Mouse (Mus musculus) limb, embryonic 13.5 days (tissue): Measurements from ENCODE around the gene F830045P16Rik. TPM values are rescaled to one million over a fixed set of nuclear protein-coding genes. Genes with fewer than 3 reads are reported as not detected.
"Not testable (repeated sequence)": the region's sequence is repeated elsewhere in the genome, so short reads cannot be mapped to it uniquely, and the experiment has no call there.

ENCODE experiments used
- ATAC-seq: fragments of 200-750 bp; cut with Nextera tagmentation; 2 replicates; pipeline ENCODE4 v1.8.0; 2017; ENCODE audit warnings: low read depth, moderate number of reproducible peaks, moderate TSS enrichment; ENCODE audit not compliant: low FRiP score
- H3K27ac ChIP-seq: fragments of 300-500 bp; sonication (generic); 2 replicates; pipeline ENCODE4 v1.5.1; 2015; ENCODE audit warnings: inconsistent platforms, mild to moderate bottlenecking, moderate library complexity
- H3K27me3 ChIP-seq: fragments of 300-500 bp; sonication (generic); 2 replicates; pipeline ENCODE4 v1.6.1; 2015; ENCODE audit warnings: mild to moderate bottlenecking, inconsistent platforms
- H3K36me3 ChIP-seq: fragments of 300-500 bp; sonication (generic); 2 replicates; pipeline ENCODE4 v1.6.1; 2015; ENCODE audit warnings: inconsistent platforms, mild to moderate bottlenecking, moderate library complexity
- H3K4me1 ChIP-seq: fragments of 300-500 bp; sonication (generic); 2 replicates; pipeline ENCODE4 v1.6.1; 2015; ENCODE audit warnings: inconsistent platforms
- H3K4me2 ChIP-seq: fragments of 300-500 bp; sonication (generic); replicated peaks from 2 replicates; pipeline ENCODE4 v1.6.1; 2015; ENCODE audit warnings: inconsistent platforms, mild to moderate bottlenecking, moderate library complexity
- H3K4me3 ChIP-seq: fragments of 300-500 bp; sonication (generic); 2 replicates; pipeline ENCODE4 v1.5.1; 2015; ENCODE audit warnings: moderate library complexity, mild to moderate bottlenecking, inconsistent platforms
- H3K9ac ChIP-seq: fragments of 300-500 bp; sonication (generic); 2 replicates; pipeline ENCODE4 v1.6.1; 2015; ENCODE audit warnings: mild to moderate bottlenecking, inconsistent platforms
- H3K9me3 ChIP-seq: fragments of 300-500 bp; sonication (generic); 2 replicates; pipeline ENCODE4 v1.6.1; 2016; ENCODE audit warnings: inconsistent platforms
- whole genome bisulfite sequencing: fragments of 180-500 bp; shearing (Covaris S2); methylation state at CpG from one replicate; pipeline ENCODE4 v1.1.7; 2015; 5-methylcytosine and 5-hydroxymethylcytosine counted together
- polyA plus RNA-seq: library from polyadenylated mRNA; unstranded; fragments of >200 nt; fragmentation: Nextera tagmentation; extraction: Ambion mirVana; gene quantifications from 2 replicates; pipeline ENCODE4 v1.2.1, GENCODE M21; 2015

The F830045P16Rik gene
- polyA plus RNA-seq, 1 experiment from 2014 or later = 0.09 TPM

DNA sequence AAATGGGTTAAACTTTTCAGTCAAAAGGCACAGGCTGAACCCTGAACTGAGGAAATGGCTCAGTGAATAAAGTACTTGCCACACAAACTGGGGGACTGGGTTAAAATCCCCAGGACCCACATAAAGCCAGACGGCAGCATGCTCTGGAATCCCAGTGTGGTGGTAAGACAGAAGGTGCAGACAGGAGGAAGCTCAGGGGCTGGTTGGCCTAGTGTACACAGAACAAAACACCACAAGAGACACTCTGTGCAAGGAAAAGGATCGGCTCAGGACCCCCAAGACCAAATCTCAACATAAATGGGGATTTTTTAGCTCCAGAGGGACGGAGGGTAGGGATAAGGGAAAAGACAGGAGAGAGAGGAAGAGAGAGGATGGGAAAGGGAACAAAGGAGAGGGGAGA lies 17.9 kb downstream of the F830045P16Rik start:
- no peaks in the 10 kb centered on the region for H3K27me3 ChIP-seq
- H3K9me3 ChIP-seq = no peaks in the 10 kb centered on the region
- WGBS = 74% methylated on average over 3 of the region's 3 CpGs
- no peaks in the 10 kb centered on the region for H3K36me3 ChIP-seq
- H3K27ac ChIP-seq = no peak overlapping the region
- H3K4me2 ChIP-seq = no peak overlapping the region
- no peak overlapping the region for H3K9ac ChIP-seq
- no peak for ATAC-seq
- H3K4me1 ChIP-seq = peaks cover 11% of the 10 kb centered on the region; the same call in 1 of the 2 replicates
- no peak overlapping the region for H3K4me3 ChIP-seq

DNA sequence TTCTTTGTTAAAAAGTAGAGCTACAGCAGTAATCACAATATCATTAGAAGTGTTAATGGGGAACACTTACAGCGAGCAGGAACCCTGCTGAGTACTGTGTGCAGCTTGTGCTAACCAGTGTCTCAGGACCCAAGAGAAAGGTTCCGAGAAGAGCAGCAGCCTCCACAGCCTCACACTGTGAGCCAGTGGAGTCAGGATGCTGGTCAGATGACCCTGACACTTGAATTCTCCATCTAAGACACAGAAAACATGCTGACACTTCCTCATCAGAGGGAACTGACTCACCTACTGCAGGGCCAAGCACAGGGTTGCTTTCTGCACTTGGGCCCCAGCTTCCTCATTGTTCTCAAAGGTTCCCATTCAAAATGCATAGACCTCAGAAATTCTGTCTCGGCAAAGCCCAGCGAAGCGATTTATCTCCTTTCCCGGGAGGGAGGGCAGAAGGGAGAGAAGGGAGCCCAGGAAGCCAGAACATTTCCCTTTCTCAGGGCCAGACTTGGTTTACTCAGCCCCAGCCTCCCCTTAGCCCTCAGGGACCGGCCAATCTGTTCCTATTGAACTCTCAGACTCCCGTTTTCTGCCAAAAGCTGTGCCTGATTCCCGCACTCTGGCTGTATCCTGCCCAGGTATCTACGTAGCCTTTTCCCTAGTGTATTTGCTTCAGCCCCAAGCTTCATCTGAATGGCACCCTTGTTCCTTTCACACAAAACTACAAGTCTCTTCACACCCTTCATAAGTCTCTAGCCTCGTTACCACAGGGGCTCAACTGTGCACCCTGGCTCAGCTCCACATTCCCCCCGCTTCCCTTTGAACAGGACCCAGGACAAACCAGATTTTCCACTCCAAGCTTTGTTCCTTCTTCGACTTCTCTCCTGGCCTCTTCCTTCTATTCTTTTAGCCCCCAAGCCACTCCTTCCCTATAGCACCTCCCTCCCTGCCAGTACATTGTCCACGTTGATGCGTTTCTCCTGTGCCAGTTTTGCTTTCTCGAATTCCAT lies 21.2 kb downstream of the F830045P16Rik start:
- Histone ChIP-seq H3K4me1 (peaks cover 11% of the 10 kb centered on the region; the same call in 1 of the 2 replicates), H3K36me3 (no peaks in the 10 kb centered on the region), H3K4me3 (no peak overlapping the region), H3K9ac (no peak overlapping the region), H3K9me3 (no peaks in the 10 kb centered on the region), H3K4me2 (no peak overlapping the region), H3K27me3 (no peaks in the 10 kb centered on the region), H3K27ac (no peak overlapping the region)
- 57% methylated on average over 16 of the region's 16 CpGs for WGBS
- ATAC-seq = no peak

DNA sequence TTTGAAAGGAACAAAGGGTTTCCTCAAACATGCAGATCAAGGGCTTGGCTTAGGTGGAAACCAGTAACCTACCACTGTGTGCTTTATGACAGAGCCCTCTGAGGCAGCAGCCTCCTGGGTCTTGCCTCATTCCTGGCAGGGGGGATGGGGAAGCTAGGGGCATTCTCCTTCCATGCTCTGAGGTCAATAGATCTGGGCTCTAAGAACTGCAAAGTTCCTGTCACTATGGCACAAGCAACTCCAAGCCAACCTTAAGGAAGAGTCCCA lies 22.1 kb downstream of the F830045P16Rik start:
- no peak overlapping the region; the same call in 1 of the 2 replicates for H3K27ac ChIP-seq
- no peak overlapping the region for H3K4me2 ChIP-seq
- H3K4me3 ChIP-seq = no peak overlapping the region
- no peaks in the 10 kb centered on the region for H3K27me3 ChIP-seq
- H3K36me3 ChIP-seq = no peaks in the 10 kb centered on the region
- H3K9me3 ChIP-seq = no peaks in the 10 kb centered on the region
- H3K4me1 ChIP-seq = peaks cover 11% of the 10 kb centered on the region; the same call in 1 of the 2 replicates
- ATAC-seq = no peak
- H3K9ac ChIP-seq = no peak overlapping the region

DNA sequence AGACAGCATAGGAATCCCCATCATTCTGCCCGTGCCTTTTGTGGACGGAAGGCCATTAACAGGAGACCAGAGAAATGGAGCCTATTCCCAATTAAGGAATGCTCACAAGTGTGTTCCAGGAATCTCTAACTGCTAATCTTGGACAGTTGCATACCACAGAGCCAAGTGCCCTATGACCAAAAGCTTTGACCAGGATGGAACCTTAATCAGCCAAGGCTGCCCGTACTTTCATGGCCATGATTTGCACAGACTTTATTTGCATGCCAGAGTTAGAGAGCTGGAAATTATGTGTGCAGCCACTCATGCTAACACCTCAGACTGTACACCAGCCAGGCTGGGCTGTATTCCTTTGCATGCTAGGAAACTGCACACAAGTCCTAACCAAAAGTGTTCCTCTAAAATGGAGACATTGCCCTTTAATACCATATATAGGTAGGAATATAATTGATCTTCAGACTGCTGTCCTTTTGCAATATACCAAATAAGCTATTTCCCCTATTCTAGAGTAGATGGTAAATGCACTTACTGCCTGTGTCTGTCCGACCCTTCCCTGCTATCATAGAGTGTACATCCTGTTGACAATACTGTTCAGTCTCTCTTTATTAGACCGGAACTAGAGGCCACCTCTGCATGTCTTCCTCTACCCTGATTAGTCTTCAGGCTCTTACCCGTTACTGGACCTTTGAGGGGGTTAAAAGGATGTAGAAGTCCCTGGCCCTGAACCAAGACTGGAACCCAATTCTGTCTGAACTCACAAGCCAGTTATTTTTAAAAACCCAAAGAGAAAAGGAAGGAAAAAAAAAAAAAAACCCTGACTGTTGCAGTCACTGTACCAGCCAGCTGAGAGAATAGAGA lies 22.6 kb downstream of the F830045P16Rik start:
- H3K9me3 ChIP-seq = no peaks in the 10 kb centered on the region
- H3K36me3 ChIP-seq = no peaks in the 10 kb centered on the region
- no peak overlapping the region for H3K4me2 ChIP-seq
- no peak overlapping the region for H3K9ac ChIP-seq
- WGBS = 78% methylated on average over 6 of the region's 6 CpGs
- no peaks in the 10 kb centered on the region for H3K27me3 ChIP-seq
- H3K4me3 ChIP-seq = no peak overlapping the region
- ATAC-seq = no peak
- H3K27ac ChIP-seq = no peak overlapping the region
- H3K4me1 ChIP-seq = peaks cover 11% of the 10 kb centered on the region; the same call in 1 of the 2 replicates

DNA sequence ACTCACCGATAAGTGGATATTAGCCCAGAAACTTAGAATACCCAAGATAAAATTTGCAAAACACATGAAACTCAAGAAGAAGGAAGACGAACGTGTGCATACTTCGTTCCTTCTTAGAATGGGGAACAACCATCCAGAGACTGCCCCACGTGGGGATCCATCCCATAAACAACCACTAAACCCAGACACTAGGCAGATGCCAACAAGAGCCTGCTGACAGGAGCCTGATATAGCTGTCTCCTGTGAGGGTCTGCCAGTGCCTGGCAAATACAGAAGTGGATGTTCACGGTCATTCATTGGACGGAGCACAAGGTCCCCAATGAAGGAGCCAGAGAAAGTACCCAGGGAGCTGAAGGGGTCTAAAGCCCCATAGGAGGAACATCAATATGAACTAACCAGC lies 24.3 kb downstream of the F830045P16Rik start:
- ATAC-seq, H3K36me3 ChIP-seq, H3K27me3 ChIP-seq, H3K9ac ChIP-seq, H3K4me3 ChIP-seq, H3K4me2 ChIP-seq, H3K27ac ChIP-seq, H3K9me3 ChIP-seq: not testable (repeated sequence)
- WGBS = 89% methylated on average over 7 of the region's 7 CpGs
- H3K4me1 ChIP-seq = peaks cover 11% of the 10 kb centered on the region; the same call in 1 of the 2 replicates

DNA sequence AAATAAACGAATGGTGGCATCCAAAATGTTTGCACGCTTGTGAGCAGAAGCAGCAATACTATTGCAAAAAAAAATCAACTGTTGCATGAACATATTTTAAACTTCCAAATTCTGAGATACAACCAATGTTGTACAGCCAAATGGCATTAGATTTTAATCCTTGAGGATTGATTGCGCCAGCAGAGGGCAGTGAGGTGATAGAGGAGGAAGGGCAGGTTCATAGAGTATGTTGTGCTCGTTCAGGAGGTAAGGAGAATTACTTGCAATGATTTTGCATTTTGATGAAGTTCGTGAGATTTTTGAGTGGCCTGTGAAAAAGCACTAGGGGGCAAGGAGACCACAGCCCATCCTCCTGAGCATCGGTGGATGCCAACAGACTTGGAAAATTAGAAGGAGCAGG lies 33.8 kb downstream of the F830045P16Rik start:
- Histone ChIP-seq H3K9me3 (no peaks in the 10 kb centered on the region), H3K4me3 (no peak overlapping the region), H3K4me1 (no peaks in the 10 kb centered on the region), H3K4me2 (no peak overlapping the region), H3K9ac (no peak overlapping the region), H3K36me3 (no peaks in the 10 kb centered on the region), H3K27ac (no peak overlapping the region), H3K27me3 (no peaks in the 10 kb centered on the region)
- WGBS = 21% methylated on average over 6 of the region's 6 CpGs
- no peak for ATAC-seq

DNA sequence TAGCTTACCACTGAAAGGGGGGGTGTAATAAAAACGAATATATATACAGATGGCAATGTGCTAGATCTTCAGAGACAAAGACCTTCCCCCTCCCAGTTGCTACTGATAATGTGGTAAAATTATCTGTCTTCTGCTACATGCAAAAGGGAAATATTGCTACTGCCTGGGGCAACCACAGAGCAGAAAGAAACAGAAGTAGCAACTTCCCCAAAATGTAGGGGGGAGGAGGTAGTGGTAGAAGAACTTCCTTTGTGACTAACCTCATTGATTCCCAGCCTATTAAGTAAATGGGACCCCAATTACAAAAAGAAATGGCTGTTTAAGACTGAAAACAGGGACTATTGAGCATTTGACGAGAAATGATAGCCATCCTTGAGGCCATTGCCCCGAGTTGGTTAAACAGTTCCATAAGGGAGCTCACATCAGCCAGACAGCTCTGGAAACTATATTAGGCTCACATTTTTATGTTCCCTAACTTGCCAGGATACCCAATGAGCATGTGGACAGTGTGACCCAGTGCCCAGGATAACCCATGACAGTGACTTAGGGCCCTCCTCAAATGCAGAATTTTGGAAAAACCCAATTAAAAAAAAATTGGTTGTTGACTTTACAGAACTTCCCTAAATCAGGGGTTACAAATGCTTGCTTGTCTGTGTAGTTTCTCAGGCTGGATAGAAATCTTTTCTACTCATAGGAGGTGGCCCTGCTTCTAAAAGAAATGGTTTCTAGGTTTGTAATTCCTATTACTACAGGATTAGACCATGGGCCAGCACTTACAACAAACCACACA lies 46.7 kb downstream of the F830045P16Rik start:
- no peaks in the 10 kb centered on the region for H3K9me3 ChIP-seq
- no peaks in the 10 kb centered on the region for H3K27me3 ChIP-seq
- ATAC-seq = no peak
- H3K27ac ChIP-seq = no peak overlapping the region
- H3K4me1 ChIP-seq = no peaks in the 10 kb centered on the region
- no peak overlapping the region for H3K9ac ChIP-seq
- no peak overlapping the region for H3K4me3 ChIP-seq
- H3K36me3 ChIP-seq = no peaks in the 10 kb centered on the region
- WGBS = 48% methylated on average over 3 of the region's 3 CpGs
- H3K4me2 ChIP-seq = no peak overlapping the region

DNA sequence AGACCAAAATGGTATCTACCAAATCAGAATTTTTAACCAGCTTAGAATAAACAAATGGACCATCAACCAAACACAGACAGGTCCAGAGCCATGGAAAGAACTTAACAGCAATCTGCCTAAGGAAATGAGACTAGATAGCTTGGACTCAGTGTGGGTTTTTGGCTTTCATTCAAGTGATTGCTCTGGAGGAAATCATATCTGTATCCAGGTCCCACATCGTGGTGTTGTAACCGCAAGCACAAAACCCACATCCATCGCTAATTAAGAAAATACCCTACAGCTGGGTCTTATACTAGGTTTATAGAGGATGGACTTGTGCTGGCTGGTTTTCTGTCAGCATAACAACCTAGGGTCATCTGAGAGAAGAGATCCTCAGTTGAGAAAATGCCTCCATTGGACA lies 53.3 kb downstream of the F830045P16Rik start:
- Histone ChIP-seq H3K27me3 (no peaks in the 10 kb centered on the region), H3K4me3 (no peak overlapping the region), H3K9me3 (no peaks in the 10 kb centered on the region), H3K4me2 (no peak overlapping the region), H3K27ac (no peak overlapping the region), H3K4me1 (no peaks in the 10 kb centered on the region), H3K9ac (no peak overlapping the region), H3K36me3 (no peaks in the 10 kb centered on the region)
- ATAC-seq = no peak
- WGBS = 84% methylated on average over 3 of the region's 3 CpGs

DNA sequence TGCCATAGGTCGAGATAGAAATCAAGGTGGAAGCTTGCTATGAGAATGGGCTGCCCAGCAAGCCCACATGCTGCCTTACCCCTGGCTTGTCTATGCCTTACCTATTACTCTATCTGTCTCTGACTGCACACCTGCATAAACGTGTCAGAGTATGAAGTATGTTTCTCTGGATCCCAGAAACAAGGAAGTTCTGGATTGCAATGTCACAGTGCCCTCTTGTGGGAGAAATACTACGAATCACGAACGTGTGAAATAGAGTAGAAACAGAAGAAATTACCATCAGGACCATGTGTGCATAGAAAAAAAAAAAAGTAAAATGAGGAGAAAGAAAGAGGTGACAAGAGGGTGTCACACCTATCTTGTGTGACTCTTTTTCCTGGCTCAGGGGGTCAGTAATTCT lies 64.5 kb downstream of the F830045P16Rik start:
- WGBS = 22% methylated on average over 5 of the region's 5 CpGs
- ATAC-seq = no peak

DNA sequence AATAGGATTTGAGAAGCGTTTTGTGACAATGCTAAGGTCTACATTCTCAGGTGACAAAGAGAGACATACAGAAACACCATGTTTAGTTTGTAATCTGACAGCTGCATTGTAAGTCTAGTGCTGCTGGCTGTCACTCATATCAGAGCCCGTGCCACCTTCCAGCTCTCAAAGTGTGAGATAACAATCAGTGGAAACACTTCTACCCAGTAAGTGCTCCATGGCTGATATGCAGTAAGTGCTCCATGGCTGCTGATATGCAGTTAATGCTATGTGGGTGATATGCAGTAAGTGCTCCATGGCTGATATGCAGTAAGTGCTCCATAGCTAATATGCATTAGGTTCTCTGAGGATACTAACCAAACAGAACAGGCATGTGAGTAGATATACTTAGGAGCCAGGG lies 65.6 kb downstream of the F830045P16Rik start:
- H3K4me2 ChIP-seq = no peak overlapping the region
- H3K4me1 ChIP-seq = no peaks in the 10 kb centered on the region
- H3K9me3 ChIP-seq = no peaks in the 10 kb centered on the region
- H3K4me3 ChIP-seq = no peak overlapping the region
- 70% methylated on average over 2 of the region's 2 CpGs for WGBS
- H3K27ac ChIP-seq = no peak overlapping the region
- no peaks in the 10 kb centered on the region for H3K27me3 ChIP-seq
- H3K9ac ChIP-seq = no peak overlapping the region
- no peaks in the 10 kb centered on the region for H3K36me3 ChIP-seq
- no peak for ATAC-seq

More for the DNA sequence above, 64.5 kb downstream of the F830045P16Rik start:
- Histone ChIP-seq H3K4me3 (no peak overlapping the region), H3K9ac (no peak overlapping the region), H3K9me3 (no peaks in the 10 kb centered on the region), H3K27ac (no peak overlapping the region), H3K4me1 (no peaks in the 10 kb centered on the region), H3K36me3 (no peaks in the 10 kb centered on the region), H3K27me3 (no peaks in the 10 kb centered on the region), H3K4me2 (no peak overlapping the region)

DNA sequence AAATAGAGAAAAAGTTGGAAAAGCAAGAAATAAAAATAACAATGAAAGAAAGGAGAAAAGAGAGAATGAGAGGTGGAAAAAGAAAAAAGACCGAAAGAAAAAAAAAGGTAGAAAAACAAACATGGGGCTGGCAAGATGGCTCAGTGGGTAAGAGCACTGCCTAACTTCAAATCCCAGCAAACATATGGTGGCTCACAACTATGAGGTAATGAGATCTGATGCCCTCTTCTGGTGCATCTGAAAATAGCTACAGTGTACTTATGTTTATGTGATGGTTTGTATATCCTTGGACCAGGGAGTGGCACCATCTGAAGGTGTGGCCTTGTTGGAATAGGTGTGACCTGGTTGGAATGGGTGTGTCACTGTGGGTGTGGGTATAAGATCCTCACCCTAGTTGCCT lies 97.6 kb downstream of the F830045P16Rik start:
- not testable (repeated sequence) for ATAC-seq, H3K27ac ChIP-seq, H3K9me3 ChIP-seq, H3K27me3 ChIP-seq, H3K4me2 ChIP-seq, H3K9ac ChIP-seq, H3K4me3 ChIP-seq, H3K36me3 ChIP-seq, H3K4me1 ChIP-seq
- 93% methylated on average over 1 of the region's 1 CpGs for WGBS

DNA sequence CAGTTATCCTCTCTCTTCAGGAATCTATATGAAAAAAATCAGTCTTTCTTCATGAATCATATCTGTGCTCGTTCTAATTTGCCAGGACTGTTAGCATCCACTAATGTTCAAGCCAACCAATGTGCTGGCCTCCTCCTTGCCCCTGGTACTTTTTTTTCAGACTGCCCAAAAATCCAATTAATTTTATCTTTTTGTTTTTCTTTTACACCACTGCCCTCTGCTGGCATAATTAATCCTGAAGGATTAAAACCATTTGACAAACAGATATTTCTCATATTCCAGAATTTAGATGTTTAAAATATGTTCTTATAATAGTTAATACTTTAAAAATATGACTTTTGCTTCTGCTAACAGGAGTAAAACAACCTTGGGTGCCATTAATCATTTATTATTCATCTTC lies 101.2 kb downstream of the F830045P16Rik start:
- 72% methylated on average over 1 of the region's 1 CpGs for WGBS
- Histone ChIP-seq H3K27ac (no peak overlapping the region), H3K4me3 (no peak overlapping the region), H3K36me3 (no peaks in the 10 kb centered on the region), H3K27me3 (no peaks in the 10 kb centered on the region), H3K9ac (no peak overlapping the region), H3K4me1 (peaks cover 12% of the 10 kb centered on the region), H3K9me3 (no peaks in the 10 kb centered on the region), H3K4me2 (no peak overlapping the region)
- no peak for ATAC-seq
